Mouse (Mus musculus): Measurements from ENCODE around the gene Flvcr1. TPM values are rescaled to one million over a fixed set of nuclear protein-coding genes. Genes with fewer than 3 reads are reported as not detected.

Gene Flvcr1
- total RNA-seq, 2 experiments from 2014 or later = 8.8 to 10.3 TPM

Other genes starting within 250 kb of the Flvcr1 start
- gene Rps6kc1, start 114.4 kb downstream of the Flvcr1 start, total RNA-seq (2021) = 10 to 100 TPM; 22.2 to 23.1 TPM
- gene Angel2, start 101.0 kb downstream of the Flvcr1 start, total RNA-seq (2021) = 10 to 100 TPM; 28.1 to 32.9 TPM
- gene Vash2, start 46.9 kb downstream of the Flvcr1 start, total RNA-seq (2021) = 1 to 10 TPM; 6.3 to 7.5 TPM
- not detected for gene Spata45, start 10.5 kb upstream of the Flvcr1 start, total RNA-seq (2021)
- 10 to 100 TPM; 20.6 to 26.8 TPM for gene Tatdn3, start 36.8 kb upstream of the Flvcr1 start, total RNA-seq (2021)
- 1 to 10 TPM; 2.3 to 2.7 TPM for gene Nsl1, start 36.9 kb upstream of the Flvcr1 start, total RNA-seq (2021)
- under 1 TPM; 0.57 to 0.97 TPM for gene Batf3, start 71.7 kb upstream of the Flvcr1 start, total RNA-seq (2021)
- gene Fam71a, start 138.7 kb upstream of the Flvcr1 start, total RNA-seq (2021) = not detected
- 1 to 10 TPM; 5.3 to 5.6 TPM for gene Atf3, start 191.9 kb upstream of the Flvcr1 start, total RNA-seq (2021)